Mouse (Mus musculus) cerebellum, adult 2 months (tissue): ENCODE results near the gene 4930451I11Rik.

Experiments used
- CTCF ChIP-seq: fragments of 200-500 bp; IDR thresholded peaks from 2 replicates; pipeline ENCODE4 v1.5.1; 2011; ENCODE audit warnings: low read depth, mild to moderate bottlenecking, control low read depth, low read length, moderate library complexity, borderline replicate concordance; ENCODE audit not compliant: insufficient read depth
- POLR2A ChIP-seq: fragments of 200-500 bp; IDR thresholded peaks from 2 replicates; pipeline ENCODE4 v1.6.1; 2011; ENCODE audit warnings: low read length, control low read depth, borderline replicate concordance; ENCODE audit not compliant: insufficient read depth

- TF ChIP-seq CTCF (no peak), POLR2A (no peak)
Measured at GRCm38 (mm10) chr7:126825403-126825802, 6.0 kb downstream of the 4930451I11Rik start.
